Mouse (Mus musculus) stomach, postnatal 0 days (tissue): Measurements from ENCODE around the gene Gmeb2. TPM values are rescaled to one million over a fixed set of nuclear protein-coding genes. Genes with fewer than 3 reads are reported as not detected.
A peak's percentile ranks its signal among the peaks of the same experiment; 100 is the strongest.

Source experiments
- ATAC-seq: fragments of 200-750 bp; cut with Nextera tagmentation; 2 replicates; pipeline ENCODE4 v1.8.0; 2017; ENCODE audit not compliant: low FRiP score, low TSS enrichment
- DNase-seq: peaks from one replicate; pipeline ENCODE4 v3.0.0-alpha.2; 2016; ENCODE audit warnings: low spot score
- H3K27ac ChIP-seq: fragments of 300-500 bp; sonication (generic); replicated peaks from 2 replicates; pipeline ENCODE4 v1.5.1; 2014; ENCODE audit warnings: mild to moderate bottlenecking, control low read depth
- H3K27me3 ChIP-seq: fragments of 300-500 bp; sonication (generic); 2 replicates; pipeline ENCODE4 v1.6.1; 2014; ENCODE audit warnings: low read length; ENCODE audit not compliant: control insufficient read depth, insufficient read depth
- H3K36me3 ChIP-seq: fragments of 300-500 bp; sonication (generic); 2 replicates; pipeline ENCODE4 v1.6.1; 2014; ENCODE audit warnings: low read length, mixed read lengths; ENCODE audit not compliant: control insufficient read depth, insufficient read depth
- H3K4me1 ChIP-seq: fragments of 300-500 bp; sonication (generic); replicated peaks from 2 replicates; pipeline ENCODE4 v1.6.1; 2014; ENCODE audit warnings: antibody characterized with exemption; ENCODE audit not compliant: control insufficient read depth, insufficient read depth
- H3K4me2 ChIP-seq: fragments of 300-500 bp; sonication (generic); replicated peaks from 2 replicates; pipeline ENCODE4 v1.6.1; 2014; ENCODE audit warnings: low read depth, mild to moderate bottlenecking, control low read depth, moderate library complexity
- H3K4me3 ChIP-seq: fragments of 300-500 bp; sonication (generic); 2 replicates; pipeline ENCODE4 v1.5.1; 2014; ENCODE audit warnings: low read depth, low read length, control low read depth
- H3K9ac ChIP-seq: fragments of 300-500 bp; sonication (generic); 2 replicates; pipeline ENCODE4 v1.6.1; 2014; ENCODE audit warnings: mild to moderate bottlenecking, low read length, control low read depth, mixed read lengths
- H3K9me3 ChIP-seq: fragments of 300-500 bp; sonication (generic); 2 replicates; pipeline ENCODE4 v1.6.1; 2016; ENCODE audit warnings: low read length; ENCODE audit not compliant: control insufficient read depth
- CTCF ChIP-seq: IDR thresholded peaks from 2 replicates; pipeline ENCODE4 v1.5.1; 2016; ENCODE audit warnings: antibody characterized with exemption, low read depth, mild to moderate bottlenecking, moderate library complexity
- EP300 ChIP-seq: optimal IDR thresholded peaks from 2 replicates; pipeline ENCODE3; 2016; ENCODE audit warnings: antibody characterized with exemption
- WGBS: fragments of 180-500 bp; shearing (Covaris S2); extraction: QIAGEN DNeasy Blood & Tissue Kit; methylation state at CpG from one replicate; pipeline ENCODE4 v1.1.7; 2014; 5-methylcytosine and 5-hydroxymethylcytosine counted together
- polyA plus RNA-seq: library from polyadenylated mRNA; unstranded; fragments of >200 nt; fragmentation: Nextera tagmentation; extraction: Ambion mirVana; gene quantifications from 2 replicates; pipeline ENCODE4 v1.2.1, GENCODE M21; 2015

Gene Gmeb2
- polyA plus RNA-seq, 1 experiment from 2014 or later, result 4.9 TPM

- WGBS, result 55% methylated on average over 6 of the region's 6 CpGs
- peak overlapping the region; percentile 73 for H3K4me3 ChIP-seq
- peak overlapping the region; percentile 91 for H3K9ac ChIP-seq
- no peaks in the 10 kb centered on the region for H3K9me3 ChIP-seq
- H3K27ac ChIP-seq, result peak overlapping the region; percentile 97
- H3K4me2 ChIP-seq, result peak overlapping the region; percentile 62
- no peaks in the 10 kb centered on the region for H3K27me3 ChIP-seq
- no peaks in the 10 kb centered on the region for H3K36me3 ChIP-seq
- H3K4me1 ChIP-seq, result no peaks in the 10 kb centered on the region
- TF ChIP-seq CTCF (no peak), EP300 (no peak)
- ATAC-seq (no peak), DNase-seq (no peak)
These were observed 1.1 kb downstream of the Gmeb2 start for GRCm38 (mm10) chr2:181286629-181287337.

GRCm38 (mm10) chr2:181279968-181280367 is 7.9 kb downstream of the Gmeb2 start:
- no peaks in the 10 kb centered on the region for H3K27me3 ChIP-seq
- 75% methylated on average over 1 of the region's 1 CpGs for WGBS
- H3K27ac ChIP-seq, result no peak overlapping the region
- H3K4me3 ChIP-seq, result no peak overlapping the region
- ATAC-seq, result no peak
- no peaks in the 10 kb centered on the region for H3K4me1 ChIP-seq
- no peak overlapping the region for H3K4me2 ChIP-seq
- no peaks in the 10 kb centered on the region for H3K9me3 ChIP-seq
- H3K9ac ChIP-seq, result no peak overlapping the region
- DNase-seq, result no peak
- TF ChIP-seq CTCF (no peak), EP300 (no peak)
- peaks cover 5% of the 10 kb centered on the region; the same call in 1 of the 2 replicates for H3K36me3 ChIP-seq

- Histone ChIP-seq H3K4me3 (no peak overlapping the region), H3K4me2 (no peak overlapping the region), H3K4me1 (no peaks in the 10 kb centered on the region), H3K9ac (no peak overlapping the region), H3K36me3 (peaks cover 10% of the 10 kb centered on the region; the same call in 1 of the 2 replicates), H3K27me3 (no peaks in the 10 kb centered on the region), H3K9me3 (no peaks in the 10 kb centered on the region), H3K27ac (no peak overlapping the region)
- ATAC-seq, result no peak
- DNase-seq, result no peak
- TF ChIP-seq EP300 (no peak), CTCF (no peak)
- WGBS, result 72% methylated on average over 3 of the region's 3 CpGs
These were observed 10.0 kb downstream of the Gmeb2 start for GRCm38 (mm10) chr2:181277866-181278265.

GRCm38 (mm10) chr2:181276766-181277165 is 11.1 kb downstream of the Gmeb2 start:
- Histone ChIP-seq H3K36me3 (peaks cover 10% of the 10 kb centered on the region; the same call in 1 of the 2 replicates), H3K9ac (no peak overlapping the region), H3K9me3 (no peaks in the 10 kb centered on the region), H3K4me3 (no peak overlapping the region), H3K27me3 (no peaks in the 10 kb centered on the region), H3K4me1 (no peaks in the 10 kb centered on the region), H3K4me2 (no peak overlapping the region), H3K27ac (no peak overlapping the region)
- DNase-seq (no peak), ATAC-seq (no peak)
- no peak for TF ChIP-seq EP300
- no peak for TF ChIP-seq CTCF
- WGBS, result 71% methylated on average over 1 of the region's 1 CpGs

- ATAC-seq, result no peak
- Histone ChIP-seq H3K4me2 (no peak overlapping the region), H3K4me1 (no peaks in the 10 kb centered on the region), H3K4me3 (no peak overlapping the region), H3K27ac (no peak overlapping the region), H3K9me3 (no peaks in the 10 kb centered on the region), H3K36me3 (peaks cover 12% of the 10 kb centered on the region; the same call in 1 of the 2 replicates), H3K27me3 (no peaks in the 10 kb centered on the region), H3K9ac (no peak overlapping the region)
- 86% methylated on average over 4 of the region's 4 CpGs for WGBS
- TF ChIP-seq CTCF, result no peak
- TF ChIP-seq EP300, result no peak
- DNase-seq, result no peak
These were observed 13.2 kb downstream of the Gmeb2 start for GRCm38 (mm10) chr2:181274639-181275038.

- peaks cover 12% of the 10 kb centered on the region; the same call in 1 of the 2 replicates for H3K36me3 ChIP-seq
- DNase-seq, result no peak
- TF ChIP-seq EP300, result no peak
- no peak for TF ChIP-seq CTCF
- H3K4me2 ChIP-seq, result no peak overlapping the region
- no peak overlapping the region for H3K9ac ChIP-seq
- H3K4me1 ChIP-seq, result no peaks in the 10 kb centered on the region
- 96% methylated on average over 2 of the region's 2 CpGs for WGBS
- H3K4me3 ChIP-seq, result no peak overlapping the region
- no peaks in the 10 kb centered on the region for H3K9me3 ChIP-seq
- no peak for ATAC-seq
- H3K27ac ChIP-seq, result no peak overlapping the region
- no peaks in the 10 kb centered on the region for H3K27me3 ChIP-seq
These were observed 14.0 kb downstream of the Gmeb2 start for GRCm38 (mm10) chr2:181273829-181274228.
